Mouse (Mus musculus) ES-E14 (cell line): ENCODE measurements around the gene Tubg1. TPM values are rescaled to one million over a fixed set of nuclear protein-coding genes. Genes with fewer than 3 reads are reported as not detected.
"Not testable (repeated sequence)": the region's sequence is repeated elsewhere in the genome, so short reads cannot be mapped to it uniquely, and the experiment has no call there.

Experiments
- DNase-seq: peaks from one replicate; pipeline ENCODE4 v3.0.0-alpha.2; 2013; ENCODE audit warnings: low read depth, low spot score
- H3K27ac ChIP-seq: 2 replicates; pipeline ENCODE4 v1.5.1; 2012; ENCODE audit warnings: low read depth, mild to moderate bottlenecking, low read length, moderate library complexity, mixed read lengths; ENCODE audit not compliant: poor library complexity, insufficient read depth, severe bottlenecking
- H3K36me3 ChIP-seq: 2 replicates; pipeline ENCODE4 v1.6.1; 2012; ENCODE audit warnings: mild to moderate bottlenecking, low read length, moderate library complexity, mixed read lengths; ENCODE audit not compliant: control insufficient read depth, poor library complexity, insufficient read depth, severe bottlenecking
- H3K4me1 ChIP-seq, 2 experiments: fragments of 150-350 bp in 1 of 2; sonication (generic) in 1 of 2; 2 replicates each; pipeline ENCODE4 v1.6.1; 2012; ENCODE audit warnings: low read length in 2 of 2, mild to moderate bottlenecking in 1 of 2, mixed read lengths in 1 of 2; ENCODE audit not compliant: control insufficient read depth in 2 of 2, insufficient read depth in 2 of 2, poor library complexity in 1 of 2
- H3K4me3 ChIP-seq, 2 experiments: fragments of 150-350 bp in 1 of 2; sonication (generic) in 1 of 2; 2 replicates each; pipeline ENCODE4 v1.5.1; 2012; ENCODE audit warnings: low read length in 2 of 2, low read depth in 1 of 2, mild to moderate bottlenecking in 1 of 2, mixed read lengths in 1 of 2; ENCODE audit not compliant: insufficient read depth in 1 of 2, poor library complexity in 1 of 2, severe bottlenecking in 1 of 2
- H3K9ac ChIP-seq: 2 replicates; pipeline ENCODE4 v1.6.1; 2012; ENCODE audit warnings: low read depth, mild to moderate bottlenecking, low read length, mixed read lengths; ENCODE audit not compliant: poor library complexity, insufficient read depth, severe bottlenecking
- H3K9me3 ChIP-seq: fragments of 150-350 bp; sonication (generic); 2 replicates; pipeline ENCODE4 v1.6.1; 2012; ENCODE audit warnings: low read depth, mild to moderate bottlenecking, low read length; ENCODE audit not compliant: control insufficient read depth, insufficient read depth
- CHD2 ChIP-seq: IDR thresholded peaks from 2 replicates; pipeline ENCODE4 v1.6.1; 2014; ENCODE audit warnings: mild to moderate bottlenecking, low read depth, low read length, inconsistent platforms
- HCFC1 ChIP-seq: IDR thresholded peaks from 2 replicates; pipeline ENCODE4 v1.6.1; 2012; ENCODE audit warnings: low read length, inconsistent platforms, borderline replicate concordance; ENCODE audit not compliant: insufficient read depth
- MAFK ChIP-seq: IDR thresholded peaks from 2 replicates; pipeline ENCODE4 v1.6.1; 2014; ENCODE audit warnings: mild to moderate bottlenecking, low read depth, low read length, inconsistent platforms; ENCODE audit not compliant: insufficient read depth
- ZC3H11A ChIP-seq: IDR thresholded peaks from 2 replicates; pipeline ENCODE4 v1.6.1; 2012; ENCODE audit warnings: low read depth, mild to moderate bottlenecking, inconsistent platforms, low read length, borderline replicate concordance
- ZNF384 ChIP-seq: IDR thresholded peaks from 2 replicates; pipeline ENCODE4 v1.6.1; 2012; ENCODE audit warnings: low read depth, low read length, inconsistent platforms
- in situ Hi-C, 2 experiments: fragments of 600-800 bp; cut with MboI; formaldehyde crosslinking; loops; one replicate each; pipeline ENCODE4 v1.15.1; 2025; ENCODE audit warnings: low sequenced_read_pairs in 2 of 2, inconsistent platforms in 1 of 2; ENCODE audit not compliant: unreplicated experiment in 2 of 2
- total RNA-seq: library from RNA; depleted of rRNA; stranded (reverse); fragments of 300-350 nt; gene quantifications from 2 replicates; pipeline ENCODE4 v1.2.3, GENCODE M21; 2012

Gene Tubg1
- total RNA-seq, 1 experiment: 38.6 TPM

GRCm38 (mm10) chr11:101154648-101155047 lies 34.9 kb downstream of the Tubg1 start:
- in situ Hi-C loops: no loop called here

GRCm38 (mm10) chr11:101155151-101155550 lies 35.4 kb downstream of the Tubg1 start:
- in situ Hi-C loops: no loop called here
- no peak for DNase-seq
- no peak overlapping the region for H3K9ac ChIP-seq
- no peaks in the 10 kb centered on the region for H3K36me3 ChIP-seq
- no peak overlapping the region for H3K27ac ChIP-seq
- no peaks in the 10 kb centered on the region for H3K9me3 ChIP-seq
- H3K4me3 ChIP-seq: peak overlapping the region in 1 of 2 experiments; percentile 52; a peak in 2 of 4 replicates
- peaks cover 0 to 6% of the 10 kb centered on the region in 2 experiments; a peak in 1 of 4 replicates for H3K4me1 ChIP-seq
- TF ChIP-seq CHD2 (no peak), MAFK (no peak), ZNF384 (no peak), ZC3H11A (no peak), HCFC1 (no peak)

More at GRCm38 (mm10) chr11:101154648-101155047, 34.9 kb downstream of the Tubg1 start:
- Histone ChIP-seq H3K4me3 (no peak overlapping the region), H3K36me3 (no peaks in the 10 kb centered on the region), H3K9ac (no peak overlapping the region), H3K9me3 (no peaks in the 10 kb centered on the region), H3K27ac (no peak overlapping the region), H3K4me1 (peaks cover 0 to 6% of the 10 kb centered on the region in 2 experiments; a peak in 1 of 4 replicates)
- no peak for TF ChIP-seq ZNF384
- no peak for TF ChIP-seq MAFK
- TF ChIP-seq CHD2: no peak
- TF ChIP-seq ZC3H11A: no peak
- no peak for TF ChIP-seq HCFC1
- no peak for DNase-seq

GRCm38 (mm10) chr11:101155728-101156371 lies 36.1 kb downstream of the Tubg1 start, which contains the start of gene Tubg2:
Gene Tubg2 (plus strand): TSS chr11:101155907.
- in situ Hi-C loops: no loop called here
- Histone ChIP-seq H3K4me1 (peaks cover 0 to 6% of the 10 kb centered on the region in 2 experiments; a peak in 1 of 4 replicates), H3K27ac (no peak within 1 kb of the TSS), H3K36me3 (no peaks in the 10 kb centered on the region), H3K9ac (peak within 1 kb of the TSS; percentile 45), H3K9me3 (no peaks in the 10 kb centered on the region), H3K4me3 (peak within 1 kb of the TSS; percentile 52 to 60)
- no peak for DNase-seq
- TF ChIP-seq ZNF384: no peak
- no peak for TF ChIP-seq HCFC1
- TF ChIP-seq ZC3H11A: no peak
- no peak for TF ChIP-seq CHD2
- TF ChIP-seq MAFK: no peak

GRCm38 (mm10) chr11:101160151-101160550 lies 40.4 kb downstream of the Tubg1 start:
- H3K9me3 ChIP-seq, DNase-seq, in situ Hi-C loops, H3K27ac ChIP-seq, H3K9ac ChIP-seq, H3K4me3 ChIP-seq, H3K36me3 ChIP-seq: not testable (repeated sequence)
- H3K4me1 ChIP-seq: peaks cover 0 to 16% of the 10 kb centered on the region in 2 experiments; a peak in 2 of 4 replicates

- H3K4me3 ChIP-seq, H3K36me3 ChIP-seq, DNase-seq, H3K9me3 ChIP-seq, in situ Hi-C loops, H3K9ac ChIP-seq, H3K27ac ChIP-seq: not testable (repeated sequence)
- peaks cover 0 to 16% of the 10 kb centered on the region in 2 experiments; a peak in 2 of 4 replicates for H3K4me1 ChIP-seq
Observed at GRCm38 (mm10) chr11:101160981-101161505, 41.3 kb downstream of the Tubg1 start.
